Mouse (Mus musculus) hindbrain, embryonic 10.5 days (tissue): ENCODE measurements around the gene Amy2a4. TPM values are rescaled to one million over a fixed set of nuclear protein-coding genes. Genes with fewer than 3 reads are reported as not detected.
"Not testable (repeated sequence)": the region's sequence is repeated elsewhere in the genome, so short reads cannot be mapped to it uniquely, and the experiment has no call there.

Experiments
- DNase-seq: peaks from one replicate; pipeline ENCODE4 v3.0.0-alpha.2; 2017; ENCODE audit warnings: low spot score
- H3K27ac ChIP-seq: fragments of 300-500 bp; sonication (generic); 2 replicates; pipeline ENCODE4 v1.5.1; 2016; ENCODE audit warnings: mild to moderate bottlenecking, moderate library complexity
- H3K27me3 ChIP-seq: fragments of 300-500 bp; sonication (generic); 2 replicates; pipeline ENCODE4 v1.6.1; 2016; ENCODE audit warnings: mild to moderate bottlenecking; ENCODE audit not compliant: poor library complexity, insufficient read depth, severe bottlenecking
- H3K36me3 ChIP-seq: fragments of 300-500 bp; sonication (generic); 2 replicates; pipeline ENCODE4 v1.6.1; 2016; ENCODE audit warnings: mild to moderate bottlenecking, moderate library complexity
- H3K4me1 ChIP-seq: fragments of 300-500 bp; sonication (generic); replicated peaks from 2 replicates; pipeline ENCODE4 v1.6.1; 2016; ENCODE audit warnings: mild to moderate bottlenecking
- H3K4me3 ChIP-seq: fragments of 300-500 bp; sonication (generic); 2 replicates; pipeline ENCODE4 v1.5.1; 2016; ENCODE audit warnings: mild to moderate bottlenecking, moderate library complexity
- H3K9me3 ChIP-seq: fragments of 300-500 bp; sonication (generic); 2 replicates; pipeline ENCODE4 v1.6.1; 2016; ENCODE audit warnings: mild to moderate bottlenecking, moderate library complexity
- WGBS: fragments of 180-500 bp; shearing (Covaris S2); methylation state at CpG from one replicate; pipeline ENCODE4 v1.1.7; 2016; 5-methylcytosine and 5-hydroxymethylcytosine counted together
- polyA plus RNA-seq: library from polyadenylated mRNA; unstranded; fragments of >200 nt; fragmentation: Nextera tagmentation; extraction: Ambion mirVana; gene quantifications from 2 replicates; pipeline ENCODE4 v1.2.1, GENCODE M21; 2016

Amy2a4 gene
- polyA plus RNA-seq, result not detected in 2 replicates

DNA sequence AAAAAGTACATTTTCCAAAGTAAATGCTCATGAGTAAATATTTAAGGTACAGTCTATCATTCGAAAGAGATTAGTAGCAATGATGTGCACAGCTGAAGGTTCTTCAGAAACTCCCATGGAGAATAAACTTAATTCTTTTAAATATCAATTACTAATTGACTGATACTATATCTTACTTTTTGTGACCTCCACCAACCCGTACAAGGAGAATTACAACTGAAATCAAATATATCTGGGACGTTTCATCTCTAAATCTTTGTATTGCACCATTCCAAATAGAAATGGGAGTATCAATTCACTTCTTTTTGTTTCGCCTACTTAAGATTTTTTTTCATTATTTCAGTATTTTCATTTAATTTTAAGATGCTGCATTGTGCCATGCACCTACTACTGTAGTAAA, at the start of gene Amy2a4:
Gene Amy2a4, minus strand, starts transcription at position 101 of the 400 bp plus-strand sequence.
- H3K36me3 ChIP-seq, H3K27me3 ChIP-seq, H3K9me3 ChIP-seq, H3K4me1 ChIP-seq, H3K4me3 ChIP-seq, DNase-seq, H3K27ac ChIP-seq: not testable (repeated sequence)
- no CpG with 5 or more reads among the region's 4 CpGs for WGBS

DNA sequence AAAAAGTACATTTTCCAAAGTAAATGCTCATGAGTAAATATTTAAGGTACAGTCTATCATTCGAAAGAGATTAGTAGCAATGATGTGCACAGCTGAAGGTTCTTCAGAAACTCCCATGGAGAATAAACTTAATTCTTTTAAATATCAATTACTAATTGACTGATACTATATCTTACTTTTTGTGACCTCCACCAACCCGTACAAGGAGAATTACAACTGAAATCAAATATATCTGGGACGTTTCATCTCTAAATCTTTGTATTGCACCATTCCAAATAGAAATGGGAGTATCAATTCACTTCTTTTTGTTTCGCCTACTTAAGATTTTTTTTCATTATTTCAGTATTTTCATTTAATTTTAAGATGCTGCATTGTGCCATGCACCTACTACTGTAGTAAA, 32.7 kb upstream of the Amy2a4 start, which contains the start of gene Amy2a3:
Gene Amy2a3, minus strand, starts transcription at position 101 of the 400 bp plus-strand sequence.
- WGBS, result no CpG with 5 or more reads among the region's 4 CpGs

DNA sequence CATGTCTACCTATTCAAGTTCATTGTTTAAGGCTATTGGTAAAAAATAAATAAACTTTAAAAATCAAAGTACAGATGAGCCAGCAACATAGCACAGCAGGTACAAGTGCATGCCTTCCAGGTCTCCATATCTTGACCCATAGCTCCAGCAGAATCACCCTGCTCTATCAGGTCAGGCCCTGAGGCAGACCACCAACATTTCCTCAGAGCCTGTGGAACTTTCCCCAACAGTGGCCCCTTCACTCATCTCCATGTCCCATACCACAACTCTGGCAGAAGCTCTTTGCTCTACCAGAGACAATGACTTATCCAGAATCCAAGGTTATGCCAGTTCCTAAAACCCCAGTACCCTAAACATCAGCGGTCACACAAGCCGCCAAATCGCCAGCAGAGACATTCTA, 21.7 kb upstream of the Amy2a4 start:
- H3K27me3 ChIP-seq, H3K9me3 ChIP-seq, H3K4me3 ChIP-seq, H3K36me3 ChIP-seq, H3K27ac ChIP-seq, DNase-seq, H3K4me1 ChIP-seq: not testable (repeated sequence)
- WGBS, result no CpG with 5 or more reads among the region's 3 CpGs

More for the DNA sequence above, 32.7 kb upstream of the Amy2a4 start, which contains the start of gene Amy2a3:
- H3K4me3 ChIP-seq, DNase-seq, H3K27me3 ChIP-seq, H3K27ac ChIP-seq, H3K4me1 ChIP-seq, H3K36me3 ChIP-seq, H3K9me3 ChIP-seq: not testable (repeated sequence)

DNA sequence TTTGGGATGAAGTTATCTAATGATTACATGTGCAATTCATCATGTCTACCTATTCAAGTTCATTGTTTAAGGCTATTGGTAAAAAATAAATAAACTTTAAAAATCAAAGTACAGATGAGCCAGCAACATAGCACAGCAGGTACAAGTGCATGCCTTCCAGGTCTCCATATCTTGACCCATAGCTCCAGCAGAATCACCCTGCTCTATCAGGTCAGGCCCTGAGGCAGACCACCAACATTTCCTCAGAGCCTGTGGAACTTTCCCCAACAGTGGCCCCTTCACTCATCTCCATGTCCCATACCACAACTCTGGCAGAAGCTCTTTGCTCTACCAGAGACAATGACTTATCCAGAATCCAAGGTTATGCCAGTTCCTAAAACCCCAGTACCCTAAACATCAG, 11.0 kb downstream of the Amy2a4 start:
- not testable (repeated sequence) for H3K9me3 ChIP-seq

DNA sequence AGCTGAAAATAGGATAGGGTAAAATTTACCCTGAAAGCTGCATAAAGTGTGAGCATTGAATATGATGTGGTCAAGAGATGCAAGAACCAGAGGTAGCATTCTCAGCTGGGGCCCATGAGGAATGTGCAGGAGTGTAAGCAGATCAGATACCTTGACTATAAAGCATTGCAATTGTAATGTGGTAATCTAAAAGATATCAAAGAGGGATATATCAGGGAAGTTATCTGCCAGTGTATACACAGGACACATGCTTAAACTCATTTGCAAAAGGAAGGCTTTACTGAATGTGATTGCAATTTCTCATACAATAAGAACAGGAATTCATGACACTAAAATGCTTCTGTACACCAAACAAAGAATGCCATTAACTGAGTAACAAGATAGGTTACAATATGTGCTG, 11.7 kb downstream of the Amy2a4 start:
- not testable (repeated sequence) for H3K36me3 ChIP-seq, H3K9me3 ChIP-seq, DNase-seq, H3K4me3 ChIP-seq, H3K4me1 ChIP-seq, H3K27ac ChIP-seq, H3K27me3 ChIP-seq

More for the DNA sequence above, 11.0 kb downstream of the Amy2a4 start:
- H3K36me3 ChIP-seq, H3K4me1 ChIP-seq, DNase-seq, H3K27me3 ChIP-seq, H3K4me3 ChIP-seq, H3K27ac ChIP-seq: not testable (repeated sequence)

DNA sequence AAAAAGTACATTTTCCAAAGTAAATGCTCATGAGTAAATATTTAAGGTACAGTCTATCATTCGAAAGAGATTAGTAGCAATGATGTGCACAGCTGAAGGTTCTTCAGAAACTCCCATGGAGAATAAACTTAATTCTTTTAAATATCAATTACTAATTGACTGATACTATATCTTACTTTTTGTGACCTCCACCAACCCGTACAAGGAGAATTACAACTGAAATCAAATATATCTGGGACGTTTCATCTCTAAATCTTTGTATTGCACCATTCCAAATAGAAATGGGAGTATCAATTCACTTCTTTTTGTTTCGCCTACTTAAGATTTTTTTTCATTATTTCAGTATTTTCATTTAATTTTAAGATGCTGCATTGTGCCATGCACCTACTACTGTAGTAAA, 32.5 kb downstream of the Amy2a4 start, which contains the start of gene Amy2a5:
Gene Amy2a5, minus strand, starts transcription at position 101 of the 400 bp plus-strand sequence.
- not testable (repeated sequence) for H3K27ac ChIP-seq
- no CpG with 5 or more reads among the region's 4 CpGs for WGBS

More for the DNA sequence above, 32.5 kb downstream of the Amy2a4 start, which contains the start of gene Amy2a5:
- not testable (repeated sequence) for H3K4me3 ChIP-seq, H3K36me3 ChIP-seq, H3K27me3 ChIP-seq, H3K4me1 ChIP-seq, DNase-seq, H3K9me3 ChIP-seq

Other genes starting within 250 kb of the Amy2a4 start
- not detected in 2 replicates for gene Amy2a5, start 32.6 kb downstream of the Amy2a4 start, polyA plus RNA-seq
- gene Amy2a3, start 32.6 kb upstream of the Amy2a4 start, polyA plus RNA-seq, result not detected in 2 replicates
- not detected in 2 replicates for gene Amy2a2, start 65.2 kb upstream of the Amy2a4 start, polyA plus RNA-seq
- gene Amy2a1, start 241.0 kb upstream of the Amy2a4 start, polyA plus RNA-seq, result not detected in 2 replicates